Mouse (Mus musculus): ENCODE results near the gene Vps37c. TPM values are rescaled to one million over a fixed set of nuclear protein-coding genes. Genes with fewer than 3 reads are reported as not detected.

Gene Vps37c
- total and polyA plus RNA-seq, 3 experiments = 8.1 to 11.9 TPM; not detected in 1

DNA sequence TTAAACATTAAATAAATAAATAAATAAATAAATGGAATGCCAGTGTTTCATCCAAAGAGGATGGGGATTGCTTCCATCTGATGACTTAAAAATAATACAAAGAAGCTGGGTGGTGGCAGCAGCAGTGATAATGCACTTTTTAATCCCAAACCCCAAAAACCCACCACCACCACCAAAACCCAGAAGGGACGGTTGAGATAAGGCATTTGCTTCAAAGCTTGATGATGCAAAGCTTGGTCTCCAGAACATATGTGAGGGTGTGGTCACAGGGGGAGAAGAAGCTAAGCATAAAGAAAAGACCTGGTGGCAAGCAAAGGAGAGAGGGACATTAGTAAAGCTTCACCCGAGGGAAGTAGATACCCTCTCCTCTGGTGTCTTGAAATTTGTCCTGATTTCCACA, 26.6 kb upstream of the Vps37c start:
- peak overlapping the region; percentile 53 for H3K9ac ChIP-seq (ENCODE audit: control insufficient read depth, low read depth, low read length, poor library complexity, severe bottlenecking)
- H3K27ac ChIP-seq (ENCODE audit: control insufficient read depth, low read depth, low read length) = peak overlapping the region; percentile 100
- H3K27me3 ChIP-seq (ENCODE audit: control insufficient read depth in 1 of 2, insufficient read depth in 2 of 2, low read length in 2 of 2) = no peaks in the 10 kb centered on the region
- peak overlapping the region; percentile 4 to 6; a peak in 1 of 4 replicates for H3K4me3 ChIP-seq (ENCODE audit: control insufficient read depth in 1 of 2, insufficient read depth in 1 of 2, low read depth in 2 of 2, low read length in 2 of 2)
- H3K4me1 ChIP-seq (ENCODE audit: control insufficient read depth in 1 of 2, insufficient read depth in 2 of 2, low read length in 2 of 2) = peaks cover 7 to 23% of the 10 kb centered on the region in 2 experiments; a peak in 3 of 4 replicates
- DNase-seq (ENCODE audit: low read depth, low spot score) = peak; percentile 94
- peaks cover 0 to 32% of the 10 kb centered on the region in 2 experiments; a peak in 2 of 4 replicates for H3K36me3 ChIP-seq (ENCODE audit: control insufficient read depth in 1 of 2, insufficient read depth in 2 of 2, low read length in 2 of 2)
- no peaks in the 10 kb centered on the region for H3K9me3 ChIP-seq (replicated peaks; ENCODE audit: insufficient read depth, low read length)
- no peaks in the 10 kb centered on the region for H3K79me2 ChIP-seq (ENCODE audit: control insufficient read depth, insufficient read depth, low read length, poor library complexity)
- TF ChIP-seq KAT2A (conservative IDR thresholded peaks at IDR 0.05; ENCODE audit: low read depth, low read length) (no peak; the same call in 1 of the 2 replicates), ETS1 (IDR thresholded peaks at IDR 0.05; ENCODE audit: low read depth, low read length) (peak; percentile 99), TAL1 (IDR thresholded peaks at IDR 0.05; ENCODE audit: low read length) (peak; percentile 91), CTCF (IDR thresholded peaks at IDR 0.05 in 2 of 3, conservative IDR thresholded peaks at IDR 0.05 in 1 of 3; ENCODE audit: control insufficient read depth in 1 of 3, insufficient read depth in 1 of 3, low read depth in 2 of 3, low read length in 3 of 3, poor library complexity in 1 of 3, severe bottlenecking in 1 of 3) (no peak), CHD1 (IDR thresholded peaks at IDR 0.05; ENCODE audit: low read depth, low read length) (no peak), RCOR1 (IDR thresholded peaks at IDR 0.05; ENCODE audit: low read depth, low read length) (peak; percentile 96), NELFE (IDR thresholded peaks at IDR 0.05; ENCODE audit: low read depth, low read length) (no peak), ZNF384 (IDR thresholded peaks at IDR 0.05; ENCODE audit: low read depth, low read length) (peak; percentile 17; the same call in 1 of the 2 replicates), HCFC1 (IDR thresholded peaks at IDR 0.05; ENCODE audit: low read depth, low read length) (peak; percentile 67), SIN3A (IDR thresholded peaks at IDR 0.05; ENCODE audit: low read length) (peak; percentile 27; the same call in 1 of the 2 replicates), GATA1 (IDR thresholded peaks at IDR 0.05; ENCODE audit: low read depth, low read length) (peak; percentile 95), USF1 (IDR thresholded peaks at IDR 0.05; ENCODE audit: low read depth, low read length) (no peak), TCF12 (IDR thresholded peaks at IDR 0.05; ENCODE audit: low read depth, low read length) (peak; percentile 98), ZMIZ1 (IDR thresholded peaks at IDR 0.05; ENCODE audit: low read depth, low read length) (no peak), POLR2A (IDR thresholded peaks at IDR 0.05; ENCODE audit: control insufficient read depth in 1 of 2, insufficient read depth in 1 of 2, low read depth in 1 of 2, low read length in 2 of 2, poor library complexity in 1 of 2) (peak in 1 of 2 experiments; percentile 19; a peak in 1 of 4 replicates), TBP (IDR thresholded peaks at IDR 0.05; ENCODE audit: low read depth, low read length) (peak; percentile 38; the same call in 1 of the 2 replicates), ELF1 (IDR thresholded peaks at IDR 0.05; ENCODE audit: low read depth, low read length) (no peak), MAX (IDR thresholded peaks at IDR 0.05; ENCODE audit: low read length) (no peak; the same call in 1 of the 2 replicates), MXI1 (IDR thresholded peaks at IDR 0.05; ENCODE audit: low read depth, low read length) (peak; percentile 32; the same call in 1 of the 2 replicates), BHLHE40 (IDR thresholded peaks at IDR 0.05; ENCODE audit: borderline replicate concordance, low read depth, low read length) (no peak; the same call in 1 of the 2 replicates), MYB (IDR thresholded peaks at IDR 0.05; ENCODE audit: low read depth, low read length) (peak; percentile 84), JUND (IDR thresholded peaks at IDR 0.05; ENCODE audit: low read depth, low read length) (0 out of 2 replicates have a peak, but pooled peaks have one; percentile 45), POLR2AphosphoS2 (IDR thresholded peaks at IDR 0.05; ENCODE audit: low read length) (no peak), MAZ (IDR thresholded peaks at IDR 0.05; ENCODE audit: low read depth, low read length) (no peak; the same call in 1 of the 2 replicates), NRF1 (IDR thresholded peaks at IDR 0.05; ENCODE audit: insufficient read depth, low read depth, low read length, poor library complexity, severe bottlenecking) (no peak), ZC3H11A (IDR thresholded peaks at IDR 0.05; ENCODE audit: low read depth, low read length) (no peak; the same call in 1 of the 2 replicates), SMC3 (IDR thresholded peaks at IDR 0.05; ENCODE audit: low read depth, low read length) (no peak), MYC (IDR thresholded peaks at IDR 0.05; ENCODE audit: low read depth, low read length) (peak; percentile 62; the same call in 1 of the 2 replicates), GABPA (IDR thresholded peaks at IDR 0.05; ENCODE audit: low read depth, low read length) (peak; percentile 72; the same call in 1 of the 2 replicates), EP300 (IDR thresholded peaks at IDR 0.05; ENCODE audit: low read depth in 1 of 2, low read length in 2 of 2) (peak; percentile 97 to 99), MAFK (IDR thresholded peaks at IDR 0.05; ENCODE audit: borderline replicate concordance, low read depth, low read length) (peak; percentile 71; the same call in 1 of the 2 replicates), MEF2A (IDR thresholded peaks at IDR 0.05; ENCODE audit: extremely low read depth, insufficient replicate concordance, low read depth, low read length, poor library complexity, severe bottlenecking) (no peak), E2F4 (IDR thresholded peaks at IDR 0.05; ENCODE audit: borderline replicate concordance, low read depth, low read length) (no peak), UBTF (IDR thresholded peaks at IDR 0.05; ENCODE audit: borderline replicate concordance, insufficient read depth, low read depth, low read length) (no peak), POLR2AphosphoS5 (IDR thresholded peaks at IDR 0.05; ENCODE audit: borderline replicate concordance, low read depth, low read length) (no peak), CHD2 (IDR thresholded peaks at IDR 0.05; ENCODE audit: low read length) (no peak), ZKSCAN1 (IDR thresholded peaks at IDR 0.05; ENCODE audit: low read depth, low read length) (no peak)

All from MEL (cell line).